Mouse (Mus musculus) cerebellum, postnatal 36 days (tissue): Measurements from ENCODE around the gene Thap11.

Experiments
- DNase-seq, 2 experiments: peaks; one replicate each; pipeline ENCODE4 v3.0.0; 2021 to 2022; ENCODE audit warnings: mixed read lengths in 2 of 2

The Thap11 gene

GRCm38 (mm10) chr8:105852146-105852729 is 2.7 kb upstream of the Thap11 start:
- no peak for DNase-seq

- DNase-seq: no peak
Observed at GRCm38 (mm10) chr8:105853178-105853577, 1.8 kb upstream of the Thap11 start, which contains the start of gene Cenpt. Gene Cenpt (minus strand): TSS chr8:105853278.

GRCm38 (mm10) chr8:105854303-105854702 is 629 bp upstream of the Thap11 start:
- DNase-seq: no peak

GRCm38 (mm10) chr8:105855248-105856167 is 576 bp downstream of the Thap11 start:
- peak; percentile 45 to 50 for DNase-seq

- DNase-seq: no peak
Observed at GRCm38 (mm10) chr8:105856168-105856835, 1.4 kb downstream of the Thap11 start.

- no peak for DNase-seq
Observed at GRCm38 (mm10) chr8:105858495-105858894, 3.6 kb downstream of the Thap11 start.

GRCm38 (mm10) chr8:105859314-105859713 is 4.4 kb downstream of the Thap11 start:
- no peak for DNase-seq

- DNase-seq: peak; percentile 85 to 89
Observed at GRCm38 (mm10) chr8:105860143-105860981, 5.4 kb downstream of the Thap11 start, which contains the start of gene Nutf2. Gene Nutf2 (plus strand): TSS chr8:105860580.

- no peak for DNase-seq
Observed at GRCm38 (mm10) chr8:105861951-105862350, 7.0 kb downstream of the Thap11 start.

- DNase-seq: no peak
Observed at GRCm38 (mm10) chr8:105866364-105867029, 11.6 kb downstream of the Thap11 start.

GRCm38 (mm10) chr8:105874301-105874700 is 19.4 kb downstream of the Thap11 start:
- DNase-seq: peak; percentile 43 to 66

- peak; percentile 86 to 92 for DNase-seq
Observed at GRCm38 (mm10) chr8:105880754-105881520, 26.0 kb downstream of the Thap11 start, which contains the start of gene Edc4. Gene Edc4 (plus strand): TSS chr8:105880881.

- DNase-seq: no peak
Observed at GRCm38 (mm10) chr8:105889756-105890465, 35.0 kb downstream of the Thap11 start.

- no peak for DNase-seq
Observed at GRCm38 (mm10) chr8:105890870-105891269, 35.9 kb downstream of the Thap11 start.

GRCm38 (mm10) chr8:105892432-105892831 is 37.5 kb downstream of the Thap11 start:
- DNase-seq: no peak

- peak in 1 of 2 experiments; percentile 36 for DNase-seq
Observed at GRCm38 (mm10) chr8:105893339-105893738, 38.4 kb downstream of the Thap11 start, which contains the start of gene Nrn1l. Gene Nrn1l (plus strand): TSS chr8:105893567.

GRCm38 (mm10) chr8:105897801-105898480 is 43.0 kb downstream of the Thap11 start:
- DNase-seq: no peak

GRCm38 (mm10) chr8:105900180-105900940 is 45.4 kb downstream of the Thap11 start, which contains the start of gene Pskh1:
Gene Pskh1 (plus strand): TSS chr8:105900441.
- peak; percentile 91 for DNase-seq
